Mouse (Mus musculus) lung, postnatal 10 days (tissue): ENCODE measurements around the gene Stam2.

Experiments used
- DNase-seq: peaks from one replicate; pipeline ENCODE4 v3.0.0; 2021

Gene Stam2

DNA sequence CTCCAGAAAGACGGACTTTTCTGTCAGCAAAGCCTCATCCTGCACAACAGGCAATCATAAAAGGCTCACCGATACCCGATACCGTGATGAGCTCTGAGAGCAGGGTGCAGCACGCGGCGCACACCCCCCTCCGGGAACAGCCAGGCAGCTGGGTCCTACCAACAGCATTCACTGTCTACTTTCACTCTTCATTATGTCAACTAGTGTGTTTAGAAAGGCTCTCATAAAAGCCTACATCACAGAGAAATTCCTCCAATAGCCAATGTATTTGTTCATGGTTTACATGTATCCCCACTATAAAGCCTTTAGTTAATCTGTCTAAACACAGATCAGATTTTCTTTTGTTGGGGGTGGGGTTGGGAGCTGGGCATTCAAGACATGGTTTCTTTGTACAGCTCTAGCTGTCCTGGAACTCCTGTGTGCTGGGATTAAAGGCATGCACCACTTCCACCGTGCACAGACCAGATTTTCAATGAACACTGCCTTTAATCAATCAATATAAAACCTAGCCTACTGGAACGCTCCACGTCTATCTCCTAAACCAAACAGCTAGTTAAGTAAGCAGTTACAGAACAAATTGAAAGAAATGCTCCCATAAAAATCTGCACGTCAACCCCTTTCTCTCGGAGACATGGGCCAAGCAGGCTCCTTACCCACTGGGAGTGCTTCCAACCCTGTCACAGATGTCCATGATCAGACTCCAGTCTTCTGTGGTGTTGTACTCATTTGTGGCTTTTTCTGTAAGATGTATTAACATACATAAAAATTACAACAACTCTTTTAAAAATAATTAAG, 21.7 kb downstream of the Stam2 start:
- DNase-seq = no peak

DNA sequence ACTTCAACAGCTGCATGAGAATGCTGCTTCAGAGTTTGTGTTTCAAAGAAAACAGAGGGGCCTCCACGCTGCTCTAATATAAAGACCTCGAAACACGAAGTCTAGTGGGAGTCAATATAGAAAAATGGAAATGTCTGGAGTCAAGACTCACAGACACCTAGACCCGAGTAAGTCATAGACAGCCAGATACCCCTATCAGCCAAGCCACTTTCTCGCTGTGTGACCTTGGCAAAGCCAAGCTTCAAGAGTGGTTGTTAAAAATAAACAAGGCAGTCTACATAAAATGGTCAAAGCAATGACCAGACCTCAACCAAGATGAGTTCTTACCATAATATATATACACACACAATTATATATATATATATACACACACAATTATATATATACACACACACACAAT, 25.0 kb downstream of the Stam2 start:
- no peak for DNase-seq

DNA sequence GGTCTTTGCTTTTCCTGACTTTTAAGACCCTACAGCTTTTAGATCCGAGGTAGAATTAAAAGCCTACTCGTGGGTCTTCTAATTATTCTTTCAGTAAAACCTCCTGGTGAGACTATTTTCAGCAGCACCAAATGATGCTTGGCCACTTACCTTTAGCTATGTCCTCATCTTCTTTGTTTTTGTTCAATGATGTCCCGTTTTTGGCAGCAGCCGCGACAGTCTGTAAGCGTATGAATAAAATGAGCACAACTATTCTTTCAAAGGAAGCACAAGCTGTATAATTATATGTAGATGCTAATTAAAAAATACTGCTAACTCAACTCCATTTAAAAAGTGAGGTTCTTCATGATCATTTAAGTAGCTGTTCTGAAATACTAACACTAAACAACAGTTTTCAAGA, 26.5 kb downstream of the Stam2 start:
- DNase-seq = no peak

DNA sequence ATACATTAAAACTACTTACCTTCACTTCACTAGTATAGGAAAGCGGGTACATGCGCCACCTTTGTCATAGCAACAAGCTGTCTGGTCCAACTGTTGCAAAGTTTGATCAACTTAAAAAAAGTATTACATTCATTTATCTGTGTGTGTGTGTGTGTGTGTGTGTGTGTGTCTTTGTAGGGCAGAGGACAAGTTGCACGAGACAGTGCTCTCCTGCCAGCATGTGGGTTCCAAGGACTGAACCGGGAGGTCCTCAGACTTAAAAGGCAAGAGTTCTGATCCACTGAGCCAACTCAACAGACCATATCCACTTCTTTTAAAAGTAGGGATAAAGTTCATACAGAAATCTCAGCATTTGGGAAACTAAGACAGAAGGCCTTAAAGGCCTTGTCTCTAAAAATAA, 28.0 kb downstream of the Stam2 start:
- no peak for DNase-seq

DNA sequence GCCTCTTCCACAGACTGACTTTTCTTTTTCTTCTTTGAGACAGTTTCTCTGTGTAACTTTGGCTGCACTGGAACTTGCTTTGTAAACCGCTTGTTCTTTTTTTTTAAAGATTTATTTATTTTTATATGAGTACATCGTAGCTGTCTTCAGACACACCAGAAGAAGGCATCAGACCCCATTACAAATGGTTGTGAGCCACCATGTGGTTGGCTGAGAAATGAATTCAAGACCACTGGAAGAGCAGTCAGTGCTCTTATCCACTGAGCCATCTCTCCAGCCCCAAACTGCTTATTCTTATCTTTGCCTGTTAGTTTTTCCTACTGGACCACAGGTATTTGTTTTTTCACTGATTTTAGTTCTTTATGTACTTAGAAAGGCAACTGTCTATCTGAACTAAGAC, 31.3 kb downstream of the Stam2 start:
- DNase-seq = no peak

DNA sequence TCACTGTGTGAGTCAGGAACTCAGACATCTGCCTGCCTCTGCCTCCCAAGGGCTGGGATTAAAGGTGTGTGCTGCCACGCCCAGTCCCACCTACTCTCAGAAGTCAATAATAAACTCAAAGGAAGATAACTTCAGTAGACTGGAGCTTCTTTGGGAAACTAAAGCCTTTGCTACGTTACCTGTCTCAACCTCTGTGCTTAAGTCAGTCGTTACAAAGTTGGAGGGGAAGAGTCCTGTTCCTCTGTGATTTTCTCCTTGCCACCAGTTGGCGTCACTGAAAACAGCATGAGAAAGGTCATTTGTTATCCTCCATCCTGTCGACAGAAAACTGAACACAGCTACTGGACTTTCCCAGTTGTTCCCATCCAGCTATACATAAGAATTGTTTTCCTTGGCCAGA, 32.7 kb downstream of the Stam2 start:
- no peak for DNase-seq

DNA sequence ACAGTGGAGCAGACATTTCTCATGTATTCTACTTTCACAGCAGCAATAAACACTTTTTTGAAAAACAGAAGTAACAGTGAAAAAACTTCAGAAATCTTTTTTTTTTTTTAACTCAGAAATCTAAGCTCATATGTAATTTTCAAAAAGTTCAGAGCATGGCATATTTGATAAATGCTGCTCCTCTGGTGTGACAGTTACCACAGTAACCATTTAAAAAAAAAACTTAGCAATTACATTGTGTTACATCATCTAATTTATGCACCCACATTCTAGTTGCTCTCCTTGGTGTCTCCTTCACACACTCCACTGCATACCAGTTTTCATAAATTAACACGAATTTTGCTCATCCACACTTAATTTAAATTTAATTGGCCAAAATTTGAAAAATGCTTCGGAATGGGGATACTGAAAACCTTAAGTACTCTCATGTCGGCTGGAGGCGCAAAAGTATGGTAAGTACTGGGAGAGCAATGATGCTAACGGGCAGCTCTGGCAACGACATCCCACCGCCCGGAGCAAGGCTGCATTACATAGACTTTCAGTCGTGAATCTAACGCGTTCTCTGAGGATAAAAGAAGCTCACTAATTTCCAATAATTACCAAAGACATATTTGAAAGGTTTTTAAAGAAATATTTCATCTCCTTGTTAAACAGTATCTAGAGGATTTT, 40.6 kb downstream of the Stam2 start:
- no peak for DNase-seq

DNA sequence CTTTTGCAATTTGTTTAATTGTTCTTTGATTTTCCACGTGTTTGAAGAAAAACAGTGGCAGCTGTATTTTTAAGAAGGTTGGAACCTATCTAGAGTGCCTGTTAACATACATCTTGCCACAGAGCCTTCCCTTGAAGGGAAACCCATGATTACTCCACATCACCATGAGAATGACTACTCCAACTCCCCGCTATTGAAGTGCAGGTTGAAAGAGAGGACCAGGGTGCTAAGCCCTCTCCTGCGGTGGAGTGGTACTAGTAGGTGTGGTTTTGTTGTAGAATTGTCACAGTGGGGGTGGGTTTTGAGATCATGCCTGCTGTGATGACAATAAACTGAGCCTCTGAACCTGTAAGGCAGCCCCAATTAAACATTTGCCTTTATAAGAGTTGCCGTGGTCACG, 41.7 kb downstream of the Stam2 start:
- no peak for DNase-seq

DNA sequence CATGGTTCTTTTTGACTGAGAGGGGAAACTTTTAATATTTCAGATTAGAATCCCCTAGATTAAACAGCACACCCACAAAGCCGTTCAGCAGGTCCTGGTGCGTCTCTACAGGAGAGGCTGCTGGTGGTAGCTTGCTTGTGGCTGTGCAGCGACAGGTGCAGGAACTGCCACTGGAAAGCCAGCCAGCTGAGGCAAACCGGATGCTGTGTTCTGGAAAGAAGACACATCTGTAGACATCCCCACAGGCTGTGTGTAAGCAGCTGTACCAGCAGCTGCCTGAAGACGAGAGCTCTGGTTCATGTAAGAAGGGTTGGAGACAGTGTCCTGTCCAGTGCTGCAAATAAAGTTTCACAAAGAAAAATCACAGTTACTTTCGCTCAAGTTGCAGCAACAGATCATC, 47.5 kb downstream of the Stam2 start:
- no peak for DNase-seq

DNA sequence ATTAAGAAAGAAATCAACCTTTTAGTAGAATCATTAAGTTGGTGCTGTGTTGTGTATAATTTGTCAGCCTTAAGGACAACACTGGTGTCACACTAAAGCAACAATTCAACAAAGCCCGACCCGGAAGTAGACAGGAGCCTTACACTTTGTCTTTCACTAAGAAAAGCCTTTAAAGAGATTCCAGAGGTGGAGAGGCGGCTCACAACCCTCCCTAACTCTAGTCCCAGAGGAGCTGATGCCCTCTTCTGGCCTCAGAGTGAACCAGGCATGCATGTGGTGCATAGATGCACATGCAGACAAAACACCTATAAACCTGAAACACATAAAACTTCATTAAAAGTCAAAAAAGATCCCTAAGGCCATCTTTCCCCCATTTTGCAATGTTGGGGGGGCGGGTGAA, 50.3 kb downstream of the Stam2 start:
- peak; percentile 12 for DNase-seq

DNA sequence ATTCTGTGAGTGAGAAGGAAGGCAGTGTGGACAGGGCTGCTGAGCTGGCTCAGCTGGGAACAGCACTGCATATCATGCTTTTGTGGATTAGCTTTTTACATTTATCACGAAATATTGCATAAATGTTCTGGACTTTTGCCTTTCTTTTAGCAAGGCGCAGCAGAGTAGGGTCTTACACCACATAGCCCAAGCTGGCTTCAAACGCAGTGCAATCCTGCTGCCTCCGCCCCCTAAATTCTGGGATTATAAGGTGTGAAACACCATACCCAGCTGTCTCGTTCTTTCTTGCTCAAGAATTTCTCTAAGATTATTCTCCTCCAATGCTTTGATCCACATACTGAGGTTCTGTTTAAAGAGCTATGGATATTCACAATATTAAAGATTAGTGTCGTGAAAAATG, 55.5 kb downstream of the Stam2 start:
- peak; percentile 60 for DNase-seq

DNA sequence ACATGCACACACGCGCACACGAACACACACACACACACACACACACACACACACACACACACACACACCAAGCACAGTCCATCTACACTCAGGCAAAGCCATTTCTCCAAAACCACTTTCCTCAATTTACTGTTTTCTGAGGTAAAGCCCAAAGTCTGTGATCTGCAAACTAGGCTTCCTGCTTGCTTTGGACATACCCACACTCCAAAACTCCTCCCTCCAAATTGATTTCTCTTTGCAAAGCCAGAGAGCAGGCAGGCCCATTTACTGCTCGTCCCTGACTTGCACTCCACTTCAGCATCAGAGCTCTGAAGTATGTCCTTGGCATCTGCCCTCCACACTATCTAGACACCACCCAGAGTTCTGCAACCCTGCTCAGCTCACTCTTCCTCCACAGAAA, 64.5 kb downstream of the Stam2 start:
- DNase-seq = no peak

DNA sequence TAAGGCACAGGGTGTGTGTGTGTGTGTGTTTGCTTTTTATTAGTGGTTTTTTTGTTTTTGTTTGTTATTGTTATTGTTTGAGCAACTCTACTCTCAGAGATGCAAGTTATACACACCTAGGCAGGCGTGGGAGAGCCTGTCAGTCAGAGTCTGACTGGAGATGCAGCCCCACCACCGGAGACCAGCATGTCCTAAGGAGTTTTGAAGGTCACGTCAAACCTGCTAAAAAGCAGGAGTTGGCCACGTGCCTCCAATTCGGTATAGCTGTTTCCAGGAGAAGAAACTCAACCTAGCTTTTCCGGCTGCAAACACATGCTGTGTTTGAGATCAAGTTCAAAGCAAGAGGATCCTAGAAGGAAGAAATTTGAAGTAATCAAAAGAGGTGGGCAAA, 65.2 kb downstream of the Stam2 start:
- no peak for DNase-seq

DNA sequence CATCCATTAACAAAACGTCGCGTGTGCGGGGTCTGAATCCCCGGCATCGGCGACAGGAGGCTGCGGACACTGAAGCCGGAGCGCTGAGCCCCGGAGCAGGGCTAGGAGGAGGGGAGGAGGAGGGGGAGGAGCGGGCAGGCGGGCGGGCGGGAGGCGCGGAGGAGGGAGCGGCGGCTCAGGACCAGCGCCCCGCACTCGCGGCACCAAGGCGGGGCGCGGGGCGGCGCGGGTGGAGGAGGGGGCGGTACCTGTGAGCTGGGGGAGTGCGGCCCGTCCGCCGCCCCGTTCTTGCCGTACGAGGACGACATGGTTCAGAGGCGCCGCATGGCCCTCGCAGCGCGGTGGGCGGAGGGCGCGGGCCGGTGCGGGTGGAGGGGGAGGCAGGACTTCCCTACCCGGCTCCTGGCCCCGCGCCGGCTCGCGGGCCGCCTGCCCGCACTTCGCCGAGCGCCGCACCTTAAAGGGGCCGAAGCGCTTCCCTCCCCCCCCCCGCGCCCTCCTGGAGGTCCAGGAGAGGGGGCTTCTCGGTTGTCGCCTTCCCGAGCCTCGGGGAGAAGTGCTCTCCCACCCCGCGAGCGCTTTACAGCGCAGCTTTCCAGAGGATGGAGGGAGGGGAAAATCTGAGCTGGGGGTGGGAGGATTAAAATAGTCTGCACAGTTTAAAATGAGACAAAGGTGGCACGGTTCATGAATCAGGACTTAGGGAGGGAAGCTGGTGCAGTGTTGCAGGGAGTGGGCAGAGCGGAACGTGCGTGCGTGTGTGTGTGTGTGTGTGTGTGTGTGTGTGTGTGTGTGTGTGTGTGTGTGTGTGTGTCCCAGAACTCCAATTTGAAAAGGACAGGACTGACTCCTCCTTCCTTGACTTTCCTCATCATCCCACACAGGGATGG, 65.8 kb downstream of the Stam2 start, which contains the start of gene Cacnb4:
TSS of gene Cacnb4 (minus strand) at position 809 of the 890 bp plus-strand sequence.
- DNase-seq = peak; percentile 50

DNA sequence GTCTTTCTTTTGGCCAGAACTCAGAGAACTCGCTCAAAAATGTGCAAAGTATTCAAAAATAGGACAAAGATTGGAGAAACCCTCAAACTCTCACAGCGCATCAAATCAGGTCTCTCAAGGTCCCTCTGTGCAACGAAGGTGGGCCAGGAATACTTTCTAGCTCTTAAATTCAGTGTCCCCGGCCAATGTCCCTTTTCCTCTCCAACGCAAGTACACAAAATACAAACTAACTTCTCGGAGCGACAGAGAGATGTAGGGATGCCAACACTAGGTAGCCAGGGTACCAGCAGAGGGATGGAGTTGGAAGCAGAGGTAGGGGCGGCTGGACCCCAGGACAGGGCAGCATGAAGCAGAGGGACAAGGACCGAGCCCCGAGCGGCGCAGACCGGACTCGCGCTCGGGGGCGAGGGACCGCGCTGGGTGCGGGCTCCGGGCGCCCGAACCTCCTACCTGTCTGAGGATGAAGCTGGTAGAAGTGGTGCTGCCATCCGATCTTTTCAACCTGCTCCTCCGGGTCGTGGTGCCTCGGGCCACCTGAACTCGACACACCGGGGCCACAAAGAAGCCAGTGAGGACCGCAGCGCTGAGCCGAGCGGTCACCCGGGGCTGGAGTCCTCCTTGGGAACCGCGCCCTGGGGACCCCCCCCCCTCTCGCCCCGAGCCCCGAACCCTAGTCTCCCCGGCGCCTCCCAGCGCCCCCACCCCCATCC, 66.6 kb downstream of the Stam2 start:
- no peak for DNase-seq

DNA sequence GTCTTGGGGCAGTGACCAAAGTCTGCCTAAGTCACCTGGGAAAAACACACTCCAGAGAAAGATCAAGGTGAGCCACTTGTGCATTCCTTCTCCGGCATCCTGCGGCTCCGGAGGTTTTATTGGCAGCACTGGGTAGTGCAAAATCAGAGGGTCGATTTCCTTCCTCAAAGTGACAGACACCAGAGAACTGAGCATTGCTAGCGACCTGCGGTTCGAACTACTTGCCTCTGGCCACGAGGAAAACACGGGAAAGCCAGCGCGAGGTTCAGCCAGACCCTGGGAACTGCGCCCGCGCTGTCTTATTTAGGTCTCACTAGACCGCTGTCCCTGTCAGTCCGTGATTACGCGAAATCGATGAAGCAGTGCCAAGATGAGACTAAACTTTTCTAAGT, 67.2 kb downstream of the Stam2 start:
- peak; percentile 13 for DNase-seq

DNA sequence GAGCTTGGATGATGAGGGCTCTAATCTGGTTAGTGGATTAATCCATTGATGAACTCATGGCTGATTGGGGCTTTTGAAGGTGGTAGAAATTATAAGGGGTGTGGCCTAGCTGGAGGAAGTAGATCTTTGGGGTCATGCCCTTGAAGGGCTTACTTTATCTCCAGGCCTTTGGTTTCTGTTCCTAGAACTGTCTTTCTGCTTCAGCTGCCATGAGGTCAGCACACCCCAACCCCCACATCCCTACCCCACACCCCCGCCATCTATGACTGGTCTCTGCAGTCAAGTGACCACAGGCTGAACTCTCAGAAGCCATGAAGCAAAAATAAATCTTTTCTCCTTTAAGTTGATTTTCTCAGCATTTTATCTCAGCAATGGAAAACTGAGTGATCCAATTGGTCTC, 68.9 kb downstream of the Stam2 start:
- DNase-seq = no peak

DNA sequence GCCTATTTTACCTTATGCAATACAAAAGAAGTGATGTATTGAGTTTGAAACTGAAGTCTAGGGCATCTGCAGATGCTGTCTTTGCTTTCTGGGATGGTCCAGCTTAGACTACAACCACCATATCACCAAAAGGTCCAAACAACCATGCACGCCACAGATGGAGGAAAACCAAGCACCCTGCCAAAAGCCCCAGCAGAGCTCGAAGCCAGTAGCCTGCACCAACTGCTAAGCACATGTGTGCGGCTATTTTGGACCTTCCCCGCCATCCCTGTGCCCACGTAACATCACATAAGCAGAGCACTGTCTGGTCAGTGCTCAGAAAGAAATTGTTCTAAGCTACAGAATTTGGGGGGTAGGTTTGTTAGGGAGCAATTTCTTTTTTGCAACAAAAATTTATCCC, 71.3 kb downstream of the Stam2 start:
- no peak for DNase-seq

DNA sequence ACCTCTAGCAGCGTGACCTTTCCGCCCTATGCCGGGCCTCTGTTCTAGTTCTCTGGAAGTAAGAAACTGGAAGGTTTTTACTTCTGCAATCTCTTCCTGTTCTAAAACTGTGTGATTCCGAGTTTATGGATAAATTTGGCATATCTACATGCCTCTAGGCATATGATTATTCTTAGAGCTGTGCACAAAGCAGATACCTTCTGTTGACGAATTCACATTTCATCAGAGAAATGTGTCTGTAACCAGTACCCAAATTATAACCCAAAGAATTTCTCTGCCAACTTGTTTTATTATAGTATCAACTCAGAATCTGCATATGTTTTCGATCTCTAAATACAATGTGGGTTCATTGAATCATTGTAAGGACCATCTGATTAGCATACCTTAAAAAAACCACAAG, 73.6 kb downstream of the Stam2 start:
- DNase-seq = no peak

DNA sequence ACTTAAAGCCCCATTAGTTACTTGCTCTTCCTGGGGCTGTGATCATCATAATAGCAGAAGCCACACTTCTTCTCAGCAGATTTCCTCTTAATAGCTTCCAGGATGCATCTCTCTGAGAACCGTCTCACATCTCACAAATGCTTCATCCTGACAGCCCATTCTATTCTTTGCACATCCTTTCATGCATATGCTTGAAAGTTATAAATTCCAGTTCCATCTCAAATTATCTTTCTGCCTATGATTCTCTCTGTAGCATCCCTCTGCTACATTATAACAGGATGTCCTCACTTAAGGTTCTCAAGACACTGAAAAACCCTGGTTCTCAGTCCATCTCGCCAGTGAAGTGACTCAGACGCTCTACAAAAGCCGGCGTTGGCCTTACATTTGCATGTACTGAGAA, 85.4 kb downstream of the Stam2 start:
- DNase-seq = no peak

DNA sequence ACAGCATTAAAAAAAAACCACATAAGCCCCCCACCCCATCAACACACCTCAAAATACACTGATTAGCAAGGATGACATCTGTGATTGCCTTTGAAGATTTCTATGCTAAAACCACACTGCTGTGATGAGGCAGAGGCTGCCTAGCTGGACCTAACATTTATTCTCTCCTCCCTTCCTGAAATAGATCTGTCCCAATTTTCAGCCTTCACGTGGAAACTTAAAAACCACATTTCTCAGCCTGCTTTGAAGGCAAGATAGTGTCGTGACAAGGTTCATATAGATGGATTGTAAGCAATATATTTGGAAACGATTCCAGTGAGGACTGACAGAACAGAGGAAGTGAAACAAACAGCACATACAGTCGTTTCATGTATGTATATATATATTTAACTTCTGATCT, 87.5 kb downstream of the Stam2 start:
- no peak for DNase-seq

DNA sequence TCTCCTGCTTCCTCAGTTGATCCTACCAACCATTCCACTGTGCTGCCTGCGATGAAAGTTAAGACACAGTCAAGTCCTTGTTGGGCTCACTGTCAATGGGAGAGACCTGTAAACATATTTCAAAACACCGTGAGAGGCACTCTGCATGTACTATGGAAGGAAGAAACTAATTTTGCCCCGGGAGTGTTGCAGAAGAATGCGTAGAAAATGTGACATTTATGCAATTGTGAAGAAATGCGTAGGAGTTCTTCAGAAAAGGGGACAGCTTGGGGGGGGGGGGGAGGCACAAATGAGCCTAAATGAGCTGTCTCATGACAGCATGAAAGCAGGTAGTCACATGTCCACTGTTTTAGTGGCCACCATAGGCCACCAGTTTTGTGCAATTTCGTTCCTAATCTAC, 90.5 kb downstream of the Stam2 start:
- DNase-seq = no peak
